Mouse (Mus musculus) Patski (cell line): ENCODE data around the gene Fam160a2. TPM values are rescaled to one million over a fixed set of nuclear protein-coding genes. Genes with fewer than 3 reads are reported as not detected.
A peak's percentile ranks its signal among the peaks of the same experiment; 100 is the strongest.
"Not testable (repeated sequence)": the region's sequence is repeated elsewhere in the genome, so short reads cannot be mapped to it uniquely, and the experiment has no call there.

Source experiments
- ATAC-seq: fragments of 100-300 bp; one replicate; pipeline ENCODE4 v1.8.0; 2021
- CTCF ChIA-PET: fragments of 350-600 bp; sonication (Branson Sonifier 250); formaldehyde crosslinking; loops from one replicate; lab custom pipeline; 2022; ENCODE audit warnings: inconsistent platforms; lab: Charles Lee
- POLR2A ChIA-PET: fragments of 350-600 bp; sonication (Branson Sonifier 250); formaldehyde crosslinking; loops from one replicate; lab custom pipeline; 2022; ENCODE audit warnings: antibody characterized with exemption, inconsistent platforms; lab: Charles Lee
- DNase-seq: peaks from one replicate; pipeline ENCODE4 v3.0.0-alpha.2; 2011; ENCODE audit warnings: low read depth, low spot score
- H3K27me3 ChIP-seq: fragments of 371-371 bp; one replicate; pipeline ENCODE4 v1.5.1; 2021
- CTCF ChIP-seq: fragments of 100-300 bp; IDR thresholded peaks from one replicate; pipeline ENCODE4 v1.5.1; 2021
- in situ Hi-C: fragments of 300-500 bp; cut with MboI; formaldehyde crosslinking; loops from 3 replicates; pipeline ENCODE4 v1.11.1; 2018; ENCODE audit warnings: low pct_unique_long_range_greater_than_20kb, mixed read lengths
- polyA plus RNA-seq: library from polyadenylated mRNA; unstranded; gene quantifications from one replicate; pipeline ENCODE4 v1.2.3, GENCODE M21; 2021

Gene Fam160a2
- polyA plus RNA-seq, 1 experiment from 2014 or later, result 24.4 TPM

DNA sequence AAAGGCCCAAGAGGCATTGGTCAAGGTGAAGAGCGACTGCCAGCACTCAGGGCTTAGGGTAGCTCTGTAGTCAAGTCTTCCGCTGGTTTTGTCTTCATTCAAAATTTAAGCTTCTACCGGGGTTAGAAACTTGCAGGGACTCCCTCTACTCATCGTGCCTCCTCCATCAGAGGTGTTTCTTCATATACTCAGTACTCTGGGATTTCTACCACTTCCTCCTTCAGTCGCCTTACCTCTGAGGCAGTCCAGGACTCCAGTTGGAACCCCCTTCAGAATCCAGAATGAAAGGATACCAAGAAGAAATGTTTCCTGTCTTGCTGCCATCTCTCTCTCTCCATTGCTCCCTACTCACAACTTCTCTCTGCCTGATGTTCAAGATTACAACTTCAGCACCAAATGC lies 32.6 kb downstream of the Fam160a2 start:
- TF ChIP-seq CTCF, result no peak
- ChIA-PET CTCF (no interaction called here), POLR2A (no interaction called here)
- ATAC-seq, result no peak
- H3K27me3 ChIP-seq, result no peaks in the 10 kb centered on the region
- in situ Hi-C loops, result no loop called here
- DNase-seq, result no peak

DNA sequence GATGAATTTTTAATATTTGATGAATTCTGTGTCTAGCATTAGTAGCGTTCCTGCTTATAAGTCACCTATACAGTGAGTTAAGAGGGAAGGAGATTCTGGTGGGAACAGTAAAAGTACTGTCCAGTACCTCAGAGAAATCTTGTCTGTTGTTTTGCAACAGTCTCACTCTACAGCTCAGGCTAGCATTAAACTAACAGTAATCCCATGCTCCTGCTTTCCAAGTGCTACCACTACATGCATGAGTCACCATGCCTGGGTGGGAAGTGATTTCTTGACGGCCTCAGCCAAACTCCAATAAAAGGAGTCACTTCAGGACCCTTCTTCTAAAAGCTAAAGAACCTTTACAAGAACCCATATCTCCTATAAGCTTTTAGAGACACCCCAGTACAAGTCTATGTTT lies 38.1 kb downstream of the Fam160a2 start:
- peak; percentile 98 for ATAC-seq
- H3K27me3 ChIP-seq, result no peaks in the 10 kb centered on the region
- in situ Hi-C loops, result no loop called here
- TF ChIP-seq CTCF, result no peak
- ChIA-PET POLR2A (no interaction called here), CTCF (interaction anchor here (1.4 kb wide), 1 partner anchor 25 kb away, joined by 3 read pairs; no protein-coding TSS in a partner anchor)
- DNase-seq, result peak; percentile 38

DNA sequence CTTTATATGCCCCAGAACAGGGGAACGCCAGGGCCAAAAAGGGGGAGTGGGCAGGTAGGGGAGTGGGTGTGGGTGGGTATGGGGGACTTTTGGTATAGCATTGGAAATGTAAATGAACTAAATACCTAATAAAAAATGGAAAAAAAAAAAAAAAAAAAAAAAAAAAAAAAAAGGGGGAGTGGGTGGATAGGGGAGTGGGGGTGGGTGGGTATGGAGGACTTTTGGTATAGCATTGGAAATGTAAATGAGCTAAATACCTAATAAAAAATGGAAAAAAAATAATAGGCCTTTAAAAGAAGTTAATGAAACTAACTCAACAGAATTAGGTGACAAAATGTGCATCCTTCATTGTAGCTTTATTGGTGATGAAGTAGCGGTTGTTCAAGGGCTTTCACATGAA lies 43.4 kb downstream of the Fam160a2 start:
- CTCF ChIA-PET, H3K27me3 ChIP-seq, ATAC-seq, in situ Hi-C loops, DNase-seq, POLR2A ChIA-PET: not testable (repeated sequence)

DNA sequence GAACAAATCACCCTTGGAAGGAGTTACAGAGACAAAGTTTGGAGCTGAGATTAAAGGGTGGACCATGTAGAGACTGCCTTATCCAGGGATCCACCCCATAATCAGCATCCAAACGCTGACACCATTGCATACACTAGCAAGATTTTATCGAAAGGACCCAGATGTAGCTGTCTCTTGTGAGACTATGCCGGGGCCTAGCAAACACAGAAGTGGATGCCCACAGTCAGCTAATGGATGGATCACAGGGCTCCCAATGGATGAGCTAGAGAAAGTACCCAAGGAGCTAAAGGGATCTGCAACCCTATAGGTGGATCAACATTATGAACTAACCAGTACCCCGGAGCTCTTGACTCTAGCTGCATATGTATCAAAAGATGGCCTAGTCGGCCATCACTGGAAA lies 43.8 kb downstream of the Fam160a2 start:
- CTCF ChIA-PET, ATAC-seq, DNase-seq, POLR2A ChIA-PET, H3K27me3 ChIP-seq, in situ Hi-C loops: not testable (repeated sequence)

DNA sequence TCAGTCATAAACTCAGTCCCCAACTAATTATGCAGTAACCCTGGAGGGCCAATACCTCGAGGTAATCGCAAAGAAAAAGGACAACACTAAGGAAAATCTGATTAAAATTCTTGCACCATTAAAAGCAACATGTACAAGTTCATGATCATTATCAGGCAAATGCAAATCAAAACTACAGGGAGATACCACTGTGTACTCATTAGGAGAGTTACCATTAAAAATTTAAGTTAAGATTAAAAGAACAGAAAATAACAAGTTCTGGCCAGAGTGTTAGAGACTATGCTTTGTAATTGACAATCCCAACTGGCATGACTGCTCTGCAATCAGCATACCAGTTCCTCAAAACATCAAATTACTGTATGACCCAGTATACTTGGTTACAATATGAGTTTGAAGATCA lies 57.1 kb downstream of the Fam160a2 start:
- DNase-seq (no peak), ATAC-seq (no peak)
- TF ChIP-seq CTCF, result no peak
- CTCF ChIA-PET, result no interaction called here
- peaks cover 4% of the 10 kb centered on the region for H3K27me3 ChIP-seq
- POLR2A ChIA-PET, result no interaction called here
- in situ Hi-C loops, result no loop called here

DNA sequence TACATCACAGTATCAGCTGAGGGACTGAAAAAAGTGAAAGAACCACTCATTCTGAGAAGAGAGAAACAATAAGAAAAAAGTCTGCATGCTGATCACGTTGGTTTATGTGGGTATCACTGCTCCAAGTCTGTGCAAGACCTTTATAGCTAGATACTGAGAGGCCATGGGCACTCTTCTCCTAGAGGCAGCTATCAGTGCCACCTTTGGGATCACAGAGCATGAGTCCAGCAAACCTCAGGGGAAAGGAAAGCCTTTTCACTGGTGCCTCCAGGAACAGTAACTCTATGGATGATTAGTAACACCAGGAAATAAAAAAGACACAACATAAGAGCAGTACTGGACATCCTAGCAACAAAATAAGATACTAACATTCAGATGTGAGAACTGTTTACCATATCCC lies 57.7 kb downstream of the Fam160a2 start, which contains the start of gene Olfr691:
TSS of gene Olfr691 (minus strand) at position 101 of the 400 bp plus-strand sequence.
- no peak for TF ChIP-seq CTCF
- ATAC-seq (no peak), DNase-seq (no peak)
- POLR2A ChIA-PET, result no interaction called here
- peaks cover 4% of the 10 kb centered on the region for H3K27me3 ChIP-seq
- CTCF ChIA-PET, result no interaction called here
- in situ Hi-C loops, result no loop called here

DNA sequence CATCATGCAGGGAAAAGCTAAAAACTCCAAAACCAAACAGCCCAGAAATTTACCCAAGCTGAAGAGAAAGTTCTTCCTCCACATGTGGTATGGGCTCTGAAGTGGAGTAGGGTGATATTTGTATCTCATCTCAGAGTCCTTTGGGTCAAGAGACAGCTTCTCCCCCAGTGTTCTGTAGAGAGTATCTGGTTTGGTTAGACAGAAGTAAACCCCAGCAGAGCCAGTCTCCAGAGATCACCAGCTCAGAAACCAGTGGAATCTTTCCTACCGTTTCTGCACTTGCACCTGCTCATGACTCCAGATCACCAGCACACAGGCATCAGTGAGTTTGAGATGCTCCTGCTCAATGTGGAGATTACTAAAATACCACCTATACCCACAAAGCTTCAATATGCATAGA lies 65.8 kb downstream of the Fam160a2 start, which contains the start of gene Olfr690:
TSS of gene Olfr690 (minus strand) at position 101 of the 400 bp plus-strand sequence.
- CTCF ChIA-PET, result no interaction called here
- DNase-seq (no peak), ATAC-seq (no peak)
- no peak for TF ChIP-seq CTCF
- in situ Hi-C loops, result no loop called here
- peaks cover 5% of the 10 kb centered on the region for H3K27me3 ChIP-seq
- POLR2A ChIA-PET, result no interaction called here

DNA sequence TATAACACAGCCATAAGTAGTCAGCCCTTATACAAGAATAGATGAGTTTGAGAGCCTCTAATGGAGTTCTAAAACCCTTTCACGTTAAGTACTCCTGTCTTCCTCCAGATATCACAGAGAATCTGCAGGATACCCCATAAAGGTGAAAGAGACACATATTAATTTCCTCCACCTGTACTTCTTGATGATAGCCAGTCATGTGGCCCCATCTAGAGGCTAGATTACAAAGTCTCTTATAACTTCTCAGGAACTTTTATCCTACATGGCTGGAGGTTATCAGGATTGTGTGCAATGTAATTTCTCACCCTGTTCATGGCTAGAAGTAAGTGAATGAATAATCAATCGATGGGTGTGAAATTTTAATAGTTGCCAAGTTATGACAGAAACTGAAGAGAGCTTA lies 74.6 kb downstream of the Fam160a2 start:
- in situ Hi-C loops, result no loop called here
- ChIA-PET POLR2A (no interaction called here), CTCF (no interaction called here)
- DNase-seq (no peak), ATAC-seq (no peak)
- no peaks in the 10 kb centered on the region for H3K27me3 ChIP-seq
- no peak for TF ChIP-seq CTCF

Other genes starting within 250 kb of the Fam160a2 start
- not detected for gene Olfr684, start 236.4 kb downstream of the Fam160a2 start, polyA plus RNA-seq
- gene Olfr685, start 214.0 kb downstream of the Fam160a2 start, polyA plus RNA-seq, result not detected
- not detected for gene Olfr686, start 192.6 kb downstream of the Fam160a2 start, polyA plus RNA-seq
- not detected for gene Olfr688, start 112.0 kb downstream of the Fam160a2 start, polyA plus RNA-seq
- 0.01 TPM for gene Olfr689, start 88.9 kb downstream of the Fam160a2 start, polyA plus RNA-seq
- not detected for gene Olfr690, start 66.0 kb downstream of the Fam160a2 start, polyA plus RNA-seq
- gene Olfr691, start 57.8 kb downstream of the Fam160a2 start, polyA plus RNA-seq, result not detected
- not detected for gene Olfr692, start 31.8 kb downstream of the Fam160a2 start, polyA plus RNA-seq
- gene Gm5901, start 25.0 kb downstream of the Fam160a2 start, polyA plus RNA-seq, result not detected
- gene Cnga4, start 4.5 kb upstream of the Fam160a2 start, polyA plus RNA-seq, result not detected
- not detected for gene Cckbr, start 25.7 kb upstream of the Fam160a2 start, polyA plus RNA-seq
- gene Cavin3, start 82.2 kb upstream of the Fam160a2 start, polyA plus RNA-seq, result 7.6 TPM
- gene Smpd1, start 154.3 kb upstream of the Fam160a2 start, polyA plus RNA-seq, result 103 TPM
- gene Apbb1, start 181.6 kb upstream of the Fam160a2 start, polyA plus RNA-seq, result 44.0 TPM
- 0.54 TPM for gene Hpx, start 200.1 kb upstream of the Fam160a2 start, polyA plus RNA-seq
- gene Trim3, start 233.5 kb upstream of the Fam160a2 start, polyA plus RNA-seq, result 62.0 TPM
- 47.6 TPM for gene Timm10b, start 240.0 kb upstream of the Fam160a2 start, polyA plus RNA-seq
- gene Arfip2, start 240.4 kb upstream of the Fam160a2 start, polyA plus RNA-seq, result 87.0 TPM
- gene Gm45799, start 240.5 kb upstream of the Fam160a2 start, polyA plus RNA-seq, result 22.3 TPM